Mouse (Mus musculus): ENCODE measurements at regions not wholly inside any gene's neighbourhood (a gene's known extent, or its start where the extent isn't known, plus 50 kb on each side); places are given as distances from the start of the nearest gene placed in this dataset.
A peak's percentile ranks its signal among the peaks of the same experiment; 100 is the strongest.

DNA sequence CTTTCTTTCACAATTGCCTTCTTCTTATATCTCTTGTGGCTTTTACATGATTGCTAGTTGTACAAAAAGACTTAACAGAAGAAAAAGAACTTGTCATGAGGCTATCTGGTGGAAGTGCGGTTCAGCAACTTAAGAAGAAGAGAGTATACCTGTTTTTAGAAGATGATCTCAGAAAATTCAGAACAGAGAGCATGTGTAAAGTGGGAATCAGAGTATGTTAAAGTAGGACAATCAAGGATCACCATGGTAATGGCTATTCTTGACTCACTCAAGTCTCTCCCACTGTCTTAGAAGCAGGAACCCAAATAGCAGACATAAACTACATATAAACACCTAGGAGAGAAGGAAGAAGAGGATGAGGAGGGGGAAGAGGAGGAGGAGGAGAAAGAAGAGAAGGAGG, 857.9 kb upstream of the Nr2f1 start:
- DNase-seq = no peak

GRCm38 (mm10) chr13:79054481-79054880, 854.9 kb upstream of the Nr2f1 start:
- DNase-seq = no peak

DNA sequence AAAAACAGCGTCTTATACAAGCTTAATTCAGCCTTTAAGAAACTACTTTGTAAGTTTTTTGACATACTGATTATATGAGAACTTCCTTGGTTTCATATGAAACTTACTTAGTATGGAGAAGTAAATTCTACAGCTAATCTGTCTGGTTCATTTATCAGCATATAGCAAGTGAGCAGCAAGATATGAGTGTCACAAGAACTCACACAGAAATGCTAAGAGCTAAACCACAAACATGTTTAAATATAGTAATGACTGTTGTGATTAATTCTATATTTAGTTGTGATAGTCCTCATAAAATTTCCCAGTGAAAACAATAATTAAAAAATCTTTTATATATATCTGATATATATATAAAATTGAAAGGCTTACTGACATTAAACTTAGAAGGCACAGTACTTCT, 853.9 kb upstream of the Nr2f1 start:
- DNase-seq = no peak

GRCm38 (mm10) chr13:79047240-79047639, 847.7 kb upstream of the Nr2f1 start:
- DNase-seq = no peak

DNA sequence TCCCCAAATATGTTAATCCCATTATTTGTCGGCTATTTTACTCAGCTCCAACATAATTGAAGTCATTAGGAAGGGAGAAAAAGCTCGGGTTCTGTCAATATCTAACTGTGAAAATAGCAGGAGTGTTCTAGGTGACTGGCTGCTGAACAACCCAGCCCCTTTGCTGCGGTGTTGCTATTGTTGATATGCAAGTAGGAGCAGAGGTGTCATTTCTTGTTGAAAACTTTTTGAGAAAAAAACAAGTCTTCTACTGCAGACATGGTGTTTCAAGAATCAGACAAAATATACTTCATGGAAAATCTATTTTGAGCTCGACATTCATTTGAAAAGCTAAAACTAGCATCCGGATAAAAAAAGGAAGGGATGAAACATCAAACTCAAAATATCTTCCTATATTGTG, 845.1 kb upstream of the Nr2f1 start:
- no peak for DNase-seq

DNA sequence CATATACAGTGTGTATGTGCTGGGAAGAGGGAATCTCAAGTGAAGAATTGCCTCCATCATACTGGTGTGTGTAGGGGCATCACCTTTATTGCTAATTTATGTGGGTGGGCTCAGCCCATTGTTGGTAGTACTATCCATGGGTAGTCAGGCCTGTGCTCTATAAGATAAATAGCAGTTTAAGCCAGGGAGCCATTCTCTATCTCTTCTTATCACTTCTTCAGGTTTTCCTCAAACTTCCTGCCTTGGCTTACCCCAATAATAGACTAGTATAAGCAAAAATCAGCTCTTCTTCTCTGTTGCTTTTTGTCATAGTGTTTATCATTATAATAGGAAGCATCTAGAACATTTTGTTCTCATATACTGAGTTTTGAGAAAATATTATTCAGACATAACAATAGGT, 838.3 kb upstream of the Nr2f1 start:
- DNase-seq = no peak

GRCm38 (mm10) chr13:79035276-79035675, 835.7 kb upstream of the Nr2f1 start:
- no peak for DNase-seq

DNA sequence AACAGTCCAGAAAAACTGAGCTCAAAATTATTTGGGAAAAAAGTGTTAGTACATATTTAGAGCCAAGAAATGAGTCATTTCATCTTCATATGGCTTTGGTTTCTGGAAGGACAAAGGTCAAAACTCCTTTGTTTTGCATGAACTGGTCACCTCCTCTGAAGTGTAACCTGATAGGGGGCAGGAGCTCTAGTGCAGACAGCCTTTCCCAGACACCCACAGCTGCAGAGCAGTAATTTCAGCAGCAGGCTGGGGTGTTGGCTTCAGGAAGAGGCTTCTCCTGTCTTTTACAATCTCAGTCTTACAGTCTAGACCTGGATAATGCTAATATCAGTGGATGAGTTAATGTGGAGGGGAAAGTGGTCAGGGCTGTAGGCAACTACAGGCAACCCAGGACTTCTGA, 830.4 kb upstream of the Nr2f1 start:
- no peak for DNase-seq

DNA sequence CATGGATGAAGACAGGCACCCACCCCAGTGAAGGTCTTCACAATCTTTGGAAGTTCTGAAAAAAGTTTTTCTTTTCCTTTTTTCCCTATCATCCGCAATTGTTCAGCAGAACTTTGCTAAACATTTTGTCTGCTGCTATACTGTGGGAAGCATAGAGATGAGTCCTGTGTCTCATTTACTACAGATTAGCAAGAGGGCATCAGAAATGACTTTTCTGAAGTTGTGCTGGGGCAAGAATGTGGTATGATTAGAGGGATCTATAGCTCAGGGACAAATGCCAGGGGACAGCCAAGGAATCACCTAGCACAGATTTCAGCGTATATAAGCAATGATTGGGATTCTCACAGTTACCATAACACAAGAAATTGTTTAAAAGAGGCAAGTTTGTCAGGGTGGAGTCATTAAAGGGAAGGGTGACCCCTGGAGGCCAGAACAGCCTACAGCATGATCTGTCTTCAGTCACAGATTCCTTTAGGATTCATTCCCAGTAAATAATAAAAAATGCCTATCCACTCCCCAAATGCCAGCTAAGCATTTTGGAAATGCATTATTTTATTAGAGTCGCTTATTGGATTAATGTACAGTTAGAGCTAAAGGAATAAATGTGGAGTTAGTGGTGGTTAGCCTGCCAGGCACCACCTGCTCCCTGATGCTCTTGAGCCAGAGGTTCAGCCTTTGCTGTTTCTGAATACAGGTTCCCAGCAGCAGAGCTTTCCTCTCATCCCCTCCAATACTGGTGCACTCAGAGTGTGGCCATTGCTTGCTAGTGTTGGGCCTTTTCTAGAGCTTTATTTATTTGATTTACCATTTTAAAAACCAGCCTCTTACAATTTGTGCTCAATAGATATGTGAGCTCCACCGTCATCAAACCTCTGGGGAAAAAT, 828.6 kb upstream of the Nr2f1 start:
- DNase-seq = peak; percentile 5

DNA sequence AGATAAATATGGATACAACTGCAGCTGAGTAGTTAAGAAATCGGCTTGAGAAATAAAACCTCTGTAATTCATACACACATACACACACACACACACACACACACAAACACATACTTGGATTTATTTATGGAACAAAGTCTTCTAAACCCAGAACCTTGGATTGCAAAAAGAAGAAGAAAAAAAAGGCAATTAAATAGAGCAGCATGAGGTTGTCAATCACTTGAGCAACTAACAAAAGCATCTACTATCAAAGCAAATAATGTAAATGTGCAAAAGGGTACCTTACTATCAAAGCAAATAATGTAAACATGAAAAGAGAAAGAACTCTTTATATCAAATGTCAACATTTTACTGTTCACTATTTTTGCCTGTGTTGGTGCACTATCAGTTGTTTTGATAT, 826.1 kb upstream of the Nr2f1 start:
- DNase-seq = no peak

DNA sequence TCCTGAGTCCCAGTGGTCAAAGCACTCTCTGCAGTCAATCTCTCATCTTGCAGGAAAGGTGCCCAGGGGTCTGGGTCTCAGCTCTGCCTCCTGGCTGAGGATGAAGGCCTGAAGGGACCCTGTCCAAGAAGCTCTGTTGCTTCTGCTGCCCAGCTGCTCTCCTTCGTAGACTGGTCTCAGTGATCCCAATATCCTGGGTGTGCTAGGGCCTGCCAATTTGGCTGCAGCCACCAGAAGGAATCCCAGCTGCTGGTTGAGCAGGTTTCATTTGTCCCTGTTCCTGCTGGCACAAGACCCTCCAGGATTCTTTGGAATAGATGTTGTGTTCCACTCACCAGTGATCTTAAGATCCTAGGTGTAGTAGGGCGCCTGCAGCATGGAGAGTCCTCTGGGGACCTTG, 818.5 kb upstream of the Nr2f1 start:
- no peak for DNase-seq

DNA sequence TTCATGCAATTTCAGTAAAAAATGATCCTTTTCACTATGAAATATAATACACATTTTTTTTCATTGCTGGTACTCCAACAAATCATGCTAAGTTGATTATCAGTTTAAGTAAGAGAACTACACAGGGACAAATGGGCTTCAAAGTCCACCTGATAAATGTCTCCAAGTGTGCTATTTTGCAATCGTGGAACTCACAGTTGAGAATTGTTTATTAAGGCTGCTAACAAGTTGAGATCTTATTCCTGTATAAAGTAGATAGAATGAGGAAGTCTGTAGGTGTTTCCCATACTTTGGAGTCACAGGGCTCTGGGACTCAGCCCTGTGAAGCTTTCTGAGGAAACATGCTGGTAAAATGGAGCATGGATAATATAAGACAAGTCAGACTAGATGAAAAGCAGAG, 803.8 kb upstream of the Nr2f1 start:
- DNase-seq = no peak

DNA sequence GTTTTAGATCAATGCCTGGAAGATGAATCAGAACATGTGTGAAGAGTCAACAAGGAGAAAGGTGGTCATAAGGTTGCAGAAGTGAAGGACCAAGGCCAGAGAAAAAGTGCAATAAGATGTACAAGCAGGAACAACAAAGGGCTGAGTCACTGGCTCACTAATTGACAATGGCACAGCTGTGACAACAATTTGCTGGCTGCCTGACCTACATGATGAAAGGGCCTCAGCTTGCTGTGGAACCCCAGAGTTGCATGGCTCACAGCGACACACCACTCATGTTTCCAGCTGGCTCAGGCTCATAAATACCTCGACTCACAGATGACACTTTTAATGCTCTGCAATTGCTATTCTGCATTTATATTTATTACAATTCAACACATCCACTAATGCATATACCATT, 799.3 kb upstream of the Nr2f1 start:
- no peak for DNase-seq

DNA sequence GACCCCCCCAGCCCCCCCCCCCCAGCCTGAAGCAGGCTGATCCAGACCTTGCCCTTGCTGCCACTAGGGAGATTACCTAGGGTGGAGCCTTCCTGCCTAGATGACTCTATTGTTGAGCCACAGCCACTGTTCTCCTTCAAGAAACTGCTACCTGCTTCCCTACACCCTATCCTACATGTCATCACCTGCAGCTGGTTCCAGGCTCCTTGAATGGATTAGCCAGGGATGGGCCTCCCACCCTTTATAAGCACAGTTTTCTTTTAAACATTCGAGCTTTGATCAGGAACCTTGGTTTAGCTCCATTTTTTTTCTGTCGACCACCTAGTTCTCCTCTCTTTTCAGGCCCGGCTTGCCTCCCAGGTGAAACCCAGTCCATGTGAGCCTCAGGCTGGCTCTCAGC, 792.8 kb upstream of the Nr2f1 start:
- DNase-seq = no peak

DNA sequence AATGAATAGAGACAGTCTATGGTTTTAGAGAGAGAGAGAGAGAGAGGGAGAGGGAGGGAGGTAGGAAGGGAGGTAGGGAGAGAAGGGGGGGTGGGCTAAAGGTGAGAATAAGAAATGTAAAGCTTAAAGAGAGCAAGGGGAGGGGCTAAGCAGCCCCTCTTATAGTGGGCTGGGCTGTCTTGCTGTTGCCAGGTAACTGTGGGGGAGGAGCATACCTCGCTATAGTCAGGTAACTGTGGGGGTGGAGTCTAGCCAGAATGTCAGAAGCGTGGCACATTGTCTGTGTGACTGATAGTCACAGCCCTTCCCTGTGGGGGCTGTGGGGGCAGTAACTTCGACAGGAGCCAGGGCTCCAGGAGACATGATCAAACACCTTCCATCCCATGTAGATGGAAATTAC, 786.4 kb upstream of the Nr2f1 start:
- DNase-seq = no peak

GRCm38 (mm10) chr13:78977224-78977780, 777.7 kb upstream of the Nr2f1 start:
- DNase-seq = no peak

- no peak for DNase-seq
Measured at GRCm38 (mm10) chr13:78938351-78938741, 738.8 kb upstream of the Nr2f1 start.

- DNase-seq = no peak
Measured at GRCm38 (mm10) chr13:78937389-78938350, 738.1 kb upstream of the Nr2f1 start.

DNA sequence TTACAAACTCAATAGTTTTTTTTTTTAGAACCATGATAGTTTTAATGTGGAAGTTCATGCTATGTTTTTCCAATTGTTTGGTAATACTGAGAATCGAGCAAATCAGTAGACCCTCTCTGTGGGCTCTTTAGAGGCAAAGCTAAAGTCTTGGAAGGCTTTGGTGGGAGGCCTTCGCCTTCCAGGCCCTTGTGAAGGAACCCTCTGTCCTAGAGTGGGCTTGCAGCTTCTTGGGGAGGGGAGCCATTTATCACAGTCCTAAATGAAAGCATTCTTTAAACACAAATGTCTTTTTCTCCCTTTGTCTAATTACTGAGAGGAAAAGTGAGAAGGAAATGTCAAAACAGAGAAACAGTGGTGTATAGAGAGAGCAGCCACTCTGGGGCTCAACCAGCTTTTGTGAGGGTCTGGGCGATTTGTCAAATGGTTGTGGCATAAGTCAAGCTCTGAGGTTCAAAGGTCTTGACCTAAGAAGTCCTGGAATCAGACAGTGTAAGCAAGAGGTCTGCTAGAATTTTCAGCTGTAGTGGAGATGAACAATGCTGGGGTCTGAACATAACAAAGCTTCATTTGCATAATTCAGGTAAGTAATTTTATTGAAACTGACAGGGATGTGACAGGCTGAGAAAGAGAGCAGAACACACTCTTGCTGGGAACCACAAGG, 736.6 kb upstream of the Nr2f1 start:
- no peak for DNase-seq

DNA sequence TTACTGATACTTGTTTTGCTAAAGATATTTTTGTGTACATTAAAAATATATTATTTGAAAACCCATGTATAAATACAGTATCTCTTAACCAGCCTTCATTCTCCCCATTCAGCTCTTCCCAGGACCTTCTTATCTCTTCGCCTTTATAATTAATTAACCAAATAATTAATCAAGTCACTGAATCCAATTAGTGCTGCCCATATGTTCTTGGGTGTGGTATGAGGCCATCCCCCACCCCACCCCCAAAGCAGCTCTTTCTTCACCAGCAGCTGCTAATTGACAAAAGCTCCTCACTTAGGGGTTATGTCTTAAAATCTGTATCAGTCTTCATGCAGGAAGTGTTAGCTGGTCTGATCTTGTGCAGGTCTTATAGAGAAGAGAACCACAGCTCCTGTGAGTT, 728.8 kb upstream of the Nr2f1 start:
- DNase-seq = no peak

- DNase-seq = no peak
Measured at GRCm38 (mm10) chr13:78920802-78921201, 721.2 kb upstream of the Nr2f1 start.

- no peak for DNase-seq
Measured at GRCm38 (mm10) chr13:78909839-78910238, 710.3 kb upstream of the Nr2f1 start.

DNA sequence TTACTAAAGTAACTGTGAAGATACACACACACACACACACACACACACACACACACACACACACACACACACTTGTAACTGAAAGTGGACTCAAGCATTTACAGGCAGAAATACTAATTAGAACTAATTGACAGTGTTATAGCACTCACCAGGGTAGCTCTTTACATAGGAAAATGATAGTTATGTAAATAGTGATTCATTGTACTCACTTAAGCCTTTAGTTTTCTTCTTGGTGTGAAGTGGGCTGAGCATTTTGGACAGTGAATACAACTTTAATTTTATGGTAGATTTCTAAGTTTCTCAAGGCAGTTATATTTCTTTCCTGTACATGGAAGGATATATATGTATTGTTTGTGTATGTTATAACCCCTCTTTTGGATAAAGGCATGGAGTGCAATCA, 704.5 kb upstream of the Nr2f1 start:
- DNase-seq = no peak

Measured in cerebellum, postnatal 36 days (tissue).